Mouse (Mus musculus) embryonic facial prominence, embryonic 12.5 days (tissue): ENCODE measurements around the gene Kdelr1. TPM values are rescaled to one million over a fixed set of nuclear protein-coding genes. Genes with fewer than 3 reads are reported as not detected.
A peak's percentile ranks its signal among the peaks of the same experiment; 100 is the strongest.

ENCODE experiments used
- ATAC-seq: fragments of 200-750 bp; cut with Nextera tagmentation; 2 replicates; pipeline ENCODE4 v1.8.0; 2017; ENCODE audit not compliant: insufficient number of reproducible peaks, insufficient read depth, low FRiP score, low TSS enrichment
- H3K27ac ChIP-seq: fragments of 300-500 bp; sonication (generic); 2 replicates; pipeline ENCODE4 v1.5.1; 2016; ENCODE audit warnings: mild to moderate bottlenecking
- H3K27me3 ChIP-seq: fragments of 300-500 bp; sonication (generic); 2 replicates; pipeline ENCODE4 v1.6.1; 2016; ENCODE audit warnings: mild to moderate bottlenecking, moderate library complexity
- H3K36me3 ChIP-seq: fragments of 300-500 bp; sonication (generic); 2 replicates; pipeline ENCODE4 v1.6.1; 2016; ENCODE audit warnings: mild to moderate bottlenecking
- H3K4me1 ChIP-seq: fragments of 300-500 bp; sonication (generic); 2 replicates; pipeline ENCODE4 v1.6.1; 2016
- H3K4me2 ChIP-seq: fragments of 300-500 bp; sonication (generic); replicated peaks from 2 replicates; pipeline ENCODE4 v1.6.1; 2016; ENCODE audit warnings: mild to moderate bottlenecking, moderate library complexity
- H3K4me3 ChIP-seq: fragments of 300-500 bp; sonication (generic); 2 replicates; pipeline ENCODE4 v1.5.1; 2016; ENCODE audit warnings: mild to moderate bottlenecking
- H3K9ac ChIP-seq: fragments of 300-500 bp; sonication (generic); 2 replicates; pipeline ENCODE4 v1.6.1; 2016; ENCODE audit warnings: mild to moderate bottlenecking, moderate library complexity
- H3K9me3 ChIP-seq: fragments of 300-500 bp; sonication (generic); 2 replicates; pipeline ENCODE4 v1.6.1; 2016; ENCODE audit warnings: mild to moderate bottlenecking, moderate library complexity
- WGBS: fragments of 180-500 bp; shearing (Covaris S2); methylation state at CpG from one replicate; pipeline ENCODE4 v1.1.7; 2016; 5-methylcytosine and 5-hydroxymethylcytosine counted together
- polyA plus RNA-seq: library from polyadenylated mRNA; unstranded; fragments of >200 nt; fragmentation: Nextera tagmentation; extraction: Ambion mirVana; gene quantifications from 2 replicates; pipeline ENCODE4 v1.2.1, GENCODE M21; 2016

Kdelr1 gene
- polyA plus RNA-seq, 1 experiment from 2014 or later: 53.6 TPM

DNA sequence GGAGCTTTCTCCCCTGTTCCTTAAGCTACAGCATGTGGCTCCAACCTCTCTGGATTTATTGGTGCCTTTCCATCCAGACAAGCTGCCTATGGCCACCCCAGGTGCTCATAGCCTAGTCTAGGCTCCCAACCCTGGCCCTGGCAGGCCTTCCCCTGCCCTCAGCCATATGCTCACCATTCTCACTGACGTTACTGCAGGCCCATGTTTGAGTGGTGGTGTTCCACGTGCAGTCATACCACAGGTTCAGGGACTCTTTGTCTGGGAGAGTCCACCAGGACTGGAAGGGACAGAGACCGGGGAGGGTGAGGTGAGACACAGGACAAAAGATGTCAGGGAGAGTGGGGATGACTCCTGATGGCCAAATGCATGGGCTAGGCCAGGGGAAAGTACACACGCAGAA, 47.2 kb downstream of the Kdelr1 start:
- no peak overlapping the region for H3K27ac ChIP-seq
- 78% methylated on average over 4 of the region's 4 CpGs for WGBS
- H3K9ac ChIP-seq: peak overlapping the region; percentile 46; the same call in 1 of the 2 replicates
- H3K9me3 ChIP-seq: no peaks in the 10 kb centered on the region
- H3K4me1 ChIP-seq: peaks cover 55% of the 10 kb centered on the region
- peak overlapping the region; percentile 45 for H3K4me2 ChIP-seq
- ATAC-seq: no peak
- H3K4me3 ChIP-seq: peak overlapping the region; percentile 38; the same call in 1 of the 2 replicates
- peaks cover 3% of the 10 kb centered on the region; the same call in 1 of the 2 replicates for H3K36me3 ChIP-seq
- H3K27me3 ChIP-seq: no peaks in the 10 kb centered on the region

DNA sequence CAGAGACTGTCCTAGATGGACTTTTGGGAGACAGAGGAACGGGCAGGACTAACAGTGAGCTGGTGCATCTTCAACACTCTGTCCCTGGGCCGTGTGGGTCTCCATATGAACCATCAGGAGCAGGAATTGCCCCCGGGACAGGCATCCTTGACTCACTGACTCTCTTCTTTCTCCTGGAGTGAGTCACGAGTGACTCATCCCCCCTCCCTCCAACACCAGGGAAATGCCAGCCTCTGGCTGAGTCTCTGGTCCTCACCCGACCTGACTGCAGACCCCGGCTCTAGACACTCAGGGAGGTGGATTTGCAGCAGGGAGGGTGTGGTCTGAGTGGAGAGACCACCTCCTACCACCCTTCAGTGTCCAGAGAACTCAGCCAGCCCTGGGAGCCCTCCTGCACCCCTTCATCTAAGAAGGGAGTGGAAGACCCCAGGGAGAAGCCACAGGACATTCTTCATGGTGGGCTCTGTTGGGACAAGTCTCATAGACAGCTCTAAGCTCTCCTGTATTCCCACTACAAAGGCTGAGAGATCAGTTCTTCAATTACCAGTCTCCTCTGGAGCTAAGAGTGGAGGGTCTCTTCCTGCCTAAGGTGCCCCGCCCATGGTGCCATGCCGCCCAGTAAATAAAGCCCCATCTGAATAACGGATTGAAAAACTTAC, 48.1 kb downstream of the Kdelr1 start:
- peak overlapping the region; percentile 78 for H3K27ac ChIP-seq
- H3K9ac ChIP-seq: peak overlapping the region; percentile 46
- no peak for ATAC-seq
- 42% methylated on average over 9 of the region's 9 CpGs for WGBS
- H3K4me3 ChIP-seq: peak overlapping the region; percentile 38
- no peaks in the 10 kb centered on the region for H3K27me3 ChIP-seq
- H3K36me3 ChIP-seq: peaks cover 3% of the 10 kb centered on the region; the same call in 1 of the 2 replicates
- H3K4me2 ChIP-seq: peak overlapping the region; percentile 45
- H3K4me1 ChIP-seq: peaks cover 55% of the 10 kb centered on the region
- no peaks in the 10 kb centered on the region for H3K9me3 ChIP-seq

DNA sequence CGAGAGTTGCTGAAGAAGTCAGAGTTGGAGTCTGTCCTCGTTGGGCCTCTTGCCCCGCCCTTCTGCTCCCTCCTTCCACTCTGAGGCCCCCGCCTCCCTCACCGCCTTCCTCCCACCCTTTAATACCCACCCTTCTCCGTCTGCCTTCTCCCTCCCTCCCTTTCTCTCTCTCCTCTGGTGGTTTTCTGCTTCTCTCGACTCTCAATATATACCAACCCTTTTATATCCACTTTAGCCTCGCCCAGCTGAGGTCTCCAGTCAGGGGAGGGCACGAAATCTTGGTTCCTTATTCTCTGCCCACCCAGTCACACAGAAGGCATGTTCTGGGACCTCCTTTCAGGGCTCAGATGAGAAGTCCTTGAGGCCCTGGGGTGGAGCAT, 48.7 kb downstream of the Kdelr1 start, which contains the start of gene Emp3:
Emp3 (minus strand) TSS at position 163 of the 380 bp plus-strand sequence.
- peaks cover 49% of the 10 kb centered on the region for H3K4me1 ChIP-seq
- peak within 1 kb of the TSS; percentile 45 for H3K4me2 ChIP-seq

DNA sequence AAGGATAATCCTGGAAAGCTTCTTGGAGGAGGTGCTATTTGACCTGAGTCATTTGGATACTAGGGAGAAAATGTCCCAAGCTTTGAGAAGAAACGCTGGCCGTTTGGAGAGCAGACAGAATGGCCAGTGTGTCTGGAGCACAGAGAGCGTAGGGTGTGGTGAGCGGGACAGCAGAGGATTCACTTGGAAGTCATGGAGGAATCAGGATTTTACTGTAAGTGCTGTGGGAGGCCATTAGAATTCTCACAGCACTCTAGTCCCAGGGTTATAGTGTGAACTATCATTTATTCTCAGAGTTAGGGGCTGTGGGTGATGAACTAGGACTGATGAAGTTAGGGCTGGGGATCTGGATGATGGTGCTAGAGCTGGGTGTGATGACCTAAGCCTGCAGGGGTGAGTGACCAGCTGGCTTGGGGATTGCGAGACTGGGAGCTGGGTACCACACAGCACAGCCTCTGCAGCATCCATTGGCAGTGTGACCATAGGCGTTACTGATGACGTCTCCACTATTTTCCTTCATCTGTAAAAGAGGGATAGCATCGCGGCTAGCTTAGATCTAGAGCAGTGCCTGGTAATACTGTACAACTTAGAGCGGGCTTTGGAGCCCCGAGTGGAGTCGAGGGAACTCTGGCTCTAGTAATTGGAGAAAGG, 49.5 kb downstream of the Kdelr1 start:
- Histone ChIP-seq H3K9ac (no peak overlapping the region), H3K27me3 (peaks cover 2% of the 10 kb centered on the region; the same call in 1 of the 2 replicates), H3K4me3 (no peak overlapping the region), H3K4me1 (peaks cover 42% of the 10 kb centered on the region), H3K9me3 (no peaks in the 10 kb centered on the region), H3K27ac (peak overlapping the region; percentile 90), H3K36me3 (peaks cover 3% of the 10 kb centered on the region; the same call in 1 of the 2 replicates), H3K4me2 (peak overlapping the region; percentile 52)
- no peak for ATAC-seq
- WGBS: 77% methylated on average over 12 of the region's 12 CpGs

More for the DNA sequence above, 48.7 kb downstream of the Kdelr1 start, which contains the start of gene Emp3:
- H3K4me3 ChIP-seq: peak within 1 kb of the TSS; percentile 38
- H3K27ac ChIP-seq: peak within 1 kb of the TSS; percentile 90
- peak within 1 kb of the TSS; percentile 46 for H3K9ac ChIP-seq
- H3K9me3 ChIP-seq: no peaks in the 10 kb centered on the region
- WGBS: 33% methylated on average over 9 of the region's 9 CpGs
- peaks cover 3% of the 10 kb centered on the region; the same call in 1 of the 2 replicates for H3K36me3 ChIP-seq
- ATAC-seq: no peak
- H3K27me3 ChIP-seq: no peaks in the 10 kb centered on the region

DNA sequence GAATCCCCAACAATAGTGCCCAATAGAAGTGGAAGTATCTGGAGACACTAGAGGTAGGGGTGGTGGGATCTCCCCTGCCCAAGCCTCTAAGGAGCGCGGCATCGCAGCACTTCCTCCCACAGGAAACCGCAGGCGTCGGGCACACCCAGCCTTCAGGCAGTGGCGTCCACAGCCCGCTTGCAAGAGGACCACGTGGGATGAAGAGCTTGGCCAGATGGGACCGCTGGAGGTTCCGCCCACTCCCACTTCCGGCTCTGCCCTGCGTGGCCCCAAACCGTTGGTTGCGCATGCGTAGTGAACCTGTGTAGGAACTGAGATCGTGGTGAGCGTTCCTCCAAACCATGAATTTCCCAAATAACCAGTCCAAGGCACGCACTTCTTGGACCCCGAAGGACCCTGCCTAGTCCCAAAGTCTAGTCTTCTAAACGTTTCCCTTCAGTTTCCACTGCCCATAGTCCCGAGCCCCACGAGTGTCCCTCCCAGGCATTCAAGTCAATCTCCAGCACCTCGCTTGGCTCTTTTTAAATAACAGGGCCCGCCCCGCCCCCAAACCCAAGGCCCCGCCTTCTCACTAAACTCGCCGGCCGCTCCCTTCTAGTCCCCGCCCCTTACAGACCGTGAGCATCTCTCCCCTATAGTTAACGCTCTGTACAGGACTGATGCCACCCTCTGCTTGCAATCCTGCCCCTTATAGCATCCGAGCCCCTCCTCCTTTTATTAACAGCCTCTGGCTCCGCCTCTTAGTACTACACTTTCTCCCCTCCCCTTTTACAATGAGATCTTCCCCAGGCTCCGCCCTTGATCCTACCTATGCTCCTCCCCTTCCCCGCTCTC, 50.6 kb downstream of the Kdelr1 start:
- H3K9me3 ChIP-seq: no peaks in the 10 kb centered on the region
- peak overlapping the region; percentile 34 for H3K4me3 ChIP-seq
- ATAC-seq: peak; percentile 86
- WGBS: 2% methylated on average over 37 of the region's 37 CpGs
- H3K27me3 ChIP-seq: peaks cover 12% of the 10 kb centered on the region; the same call in 1 of the 2 replicates
- peak overlapping the region; percentile 90 for H3K27ac ChIP-seq
- no peak overlapping the region for H3K9ac ChIP-seq
- H3K4me1 ChIP-seq: peaks cover 31% of the 10 kb centered on the region
- peak overlapping the region; percentile 52 for H3K4me2 ChIP-seq
- peaks cover 3% of the 10 kb centered on the region; the same call in 1 of the 2 replicates for H3K36me3 ChIP-seq

DNA sequence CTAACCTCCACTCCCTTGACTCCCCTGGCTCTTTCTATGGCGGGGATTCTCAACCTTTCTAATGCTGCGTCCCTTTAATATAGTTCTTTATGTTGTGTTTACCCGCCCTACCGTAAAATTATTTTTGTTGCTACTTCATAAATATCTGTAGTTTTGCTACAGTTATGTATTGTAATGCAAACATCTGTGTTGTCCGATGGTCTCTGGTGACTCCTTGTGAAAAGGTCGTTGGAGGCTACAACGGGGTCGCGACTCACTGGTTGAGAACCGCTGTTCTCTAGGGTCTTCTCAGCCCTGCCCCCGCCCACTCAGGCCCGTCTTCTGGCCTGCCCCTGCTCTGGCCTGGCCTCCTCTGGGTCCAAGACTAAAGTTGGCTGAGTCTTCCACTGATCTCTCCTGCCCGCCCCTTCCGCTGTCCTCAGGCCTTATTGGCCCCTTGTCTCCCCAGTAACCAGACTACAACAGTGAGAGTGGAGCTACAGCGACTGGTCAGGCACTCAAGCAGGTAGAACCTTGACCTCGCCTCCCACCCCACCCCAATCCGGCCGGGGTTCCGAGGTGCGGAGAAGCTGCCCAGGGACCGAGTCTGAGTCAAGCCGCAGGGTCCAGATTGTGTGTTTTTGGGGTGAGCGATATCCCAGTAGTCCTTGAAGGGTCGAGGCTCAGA, 51.3 kb downstream of the Kdelr1 start, which contains the start of gene Ccdc114:
Ccdc114 (plus strand) TSS at position 311 of the 667 bp plus-strand sequence.
- WGBS: 6% methylated on average over 24 of the region's 24 CpGs
- Histone ChIP-seq H3K9me3 (no peaks in the 10 kb centered on the region), H3K27me3 (peaks cover 17% of the 10 kb centered on the region), H3K4me1 (peaks cover 33% of the 10 kb centered on the region), H3K36me3 (peaks cover 3% of the 10 kb centered on the region; the same call in 1 of the 2 replicates), H3K27ac (peak within 1 kb of the TSS; percentile 90), H3K9ac (no peak within 1 kb of the TSS), H3K4me3 (peak within 1 kb of the TSS; percentile 34), H3K4me2 (peak within 1 kb of the TSS; percentile 52)
- peak; percentile 39; the same call in 1 of the 2 replicates for ATAC-seq

DNA sequence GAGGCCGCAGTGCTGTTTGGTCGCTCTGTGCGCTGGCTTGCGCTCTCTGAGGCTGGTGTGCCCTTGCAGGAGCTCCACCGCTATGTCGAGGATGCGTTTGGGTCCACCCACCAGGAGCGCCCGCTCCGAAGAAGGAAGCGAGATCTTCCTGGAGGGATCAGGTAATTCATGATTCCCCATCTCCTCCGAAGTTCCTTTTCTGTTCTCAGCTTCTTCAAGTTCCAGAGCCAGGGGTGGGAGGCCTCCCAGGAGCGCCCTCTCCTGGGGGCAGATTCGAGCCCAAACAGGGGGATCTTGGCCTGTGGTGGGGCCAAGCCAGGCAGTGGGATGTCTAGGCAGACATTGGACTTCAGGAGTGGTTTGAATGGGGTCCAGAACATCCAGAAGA, 51.9 kb downstream of the Kdelr1 start:
- Histone ChIP-seq H3K27ac (no peak overlapping the region), H3K4me2 (peak overlapping the region; percentile 52), H3K27me3 (peaks cover 21% of the 10 kb centered on the region), H3K4me1 (peaks cover 32% of the 10 kb centered on the region), H3K9ac (no peak overlapping the region), H3K9me3 (no peaks in the 10 kb centered on the region), H3K36me3 (no peaks in the 10 kb centered on the region), H3K4me3 (peak overlapping the region; percentile 34; the same call in 1 of the 2 replicates)
- 18% methylated on average over 14 of the region's 14 CpGs for WGBS
- no peak for ATAC-seq

DNA sequence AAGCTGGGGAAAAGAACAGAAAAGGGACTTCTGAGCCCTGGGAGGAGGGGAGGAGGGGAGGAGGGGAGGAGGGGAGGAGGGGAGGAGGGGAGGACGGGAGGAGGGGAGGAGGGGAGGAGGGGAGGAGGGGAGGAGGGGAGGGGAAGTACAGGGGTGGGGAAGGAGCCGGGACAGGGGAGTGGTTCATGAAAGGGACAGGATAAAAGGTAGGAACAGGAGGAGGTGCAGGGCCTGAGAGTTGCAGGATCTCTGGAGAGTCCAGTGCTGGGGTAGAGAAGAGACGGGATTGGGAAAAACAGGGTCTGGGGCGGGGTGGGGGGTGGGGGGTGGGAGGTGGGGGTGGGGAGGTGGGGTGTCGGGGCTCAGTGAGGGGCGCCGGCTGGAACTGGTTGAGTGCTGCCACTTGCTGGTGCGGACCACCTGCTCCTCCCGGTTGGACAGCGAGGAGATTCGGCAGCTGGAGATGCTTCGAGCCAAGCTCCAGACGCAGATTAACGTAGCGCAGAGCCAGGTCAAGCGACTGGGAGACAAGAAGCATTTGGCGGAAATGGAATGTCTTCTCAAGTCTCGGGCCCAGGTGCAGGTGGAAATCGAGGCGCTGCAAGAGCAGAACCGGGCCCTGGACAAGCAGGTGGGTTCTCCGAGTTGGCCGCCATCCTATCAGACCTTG, 56.2 kb downstream of the Kdelr1 start:
- WGBS: 13% methylated on average over 20 of the region's 23 CpGs
- H3K27ac ChIP-seq: no peak overlapping the region
- H3K9me3 ChIP-seq: no peaks in the 10 kb centered on the region
- no peak for ATAC-seq
- 0 out of 2 replicates have a peak, but pooled peaks cover 10% of the 10 kb centered on the region for H3K4me1 ChIP-seq
- no peak overlapping the region for H3K4me3 ChIP-seq
- H3K4me2 ChIP-seq: peak overlapping the region; percentile 38
- H3K36me3 ChIP-seq: no peaks in the 10 kb centered on the region
- H3K9ac ChIP-seq: no peak overlapping the region
- H3K27me3 ChIP-seq: peaks cover 21% of the 10 kb centered on the region

DNA sequence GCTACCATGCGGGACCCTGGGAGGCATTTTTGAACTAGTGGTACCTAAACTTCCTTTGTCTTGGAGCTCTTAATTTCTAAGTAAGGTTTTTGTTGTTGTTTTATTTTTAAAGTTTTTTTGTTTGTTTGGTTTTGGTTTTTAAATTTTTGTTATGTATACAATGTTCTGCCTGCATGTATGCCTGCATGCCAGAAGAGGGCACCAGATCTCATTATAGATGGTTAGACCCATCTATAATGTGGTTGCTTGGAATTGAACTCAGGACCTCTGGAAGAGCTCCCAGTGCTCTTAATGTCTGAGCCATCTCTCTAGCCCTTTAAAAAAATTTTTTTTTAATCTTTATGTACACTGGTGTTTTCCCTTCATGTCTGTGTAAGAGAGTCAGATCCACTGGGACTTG, 57.1 kb downstream of the Kdelr1 start:
- no peak overlapping the region for H3K4me2 ChIP-seq
- 0 out of 2 replicates have a peak, but pooled peaks cover 5% of the 10 kb centered on the region for H3K4me1 ChIP-seq
- WGBS: 91% methylated on average over 1 of the region's 1 CpGs
- H3K27ac ChIP-seq: no peak overlapping the region
- peaks cover 21% of the 10 kb centered on the region for H3K27me3 ChIP-seq
- ATAC-seq: no peak
- no peaks in the 10 kb centered on the region for H3K36me3 ChIP-seq
- no peak overlapping the region for H3K9ac ChIP-seq
- no peak overlapping the region for H3K4me3 ChIP-seq
- no peaks in the 10 kb centered on the region for H3K9me3 ChIP-seq
